Mouse (Mus musculus): ENCODE data around the gene Kif1b. TPM values are rescaled to one million over a fixed set of nuclear protein-coding genes. Genes with fewer than 3 reads are reported as not detected.
"Not testable (repeated sequence)": the region's sequence is repeated elsewhere in the genome, so short reads cannot be mapped to it uniquely, and the experiment has no call there.

Gene Kif1b
- polyA plus RNA-seq, 1 experiment from 2014 or later: 173 TPM

GRCm38 (mm10) chr4:149233938-149234337 is 73.6 kb downstream of the Kif1b start:
- no peak overlapping the region for H3K4me2 ChIP-seq (replicated peaks; ENCODE audit: low read depth, low read length)
- H3K4me1 ChIP-seq (replicated peaks; ENCODE audit: control insufficient read depth, insufficient read depth, low read length): no peaks in the 10 kb centered on the region
- DNase-seq (ENCODE audit: low spot score) (no peak), ATAC-seq (ENCODE audit: low FRiP score) (no peak)
- no peak overlapping the region for H3K27ac ChIP-seq (ENCODE audit: low read depth, low read length)
- H3K9me3 ChIP-seq (ENCODE audit: control insufficient read depth, low read length): no peaks in the 10 kb centered on the region
- H3K4me3 ChIP-seq (ENCODE audit: low read depth, low read length): no peak overlapping the region
- no peak overlapping the region for H3K9ac ChIP-seq (ENCODE audit: low read depth, low read length)
- 57% methylated on average over 9 of the region's 9 CpGs for WGBS
- no peaks in the 10 kb centered on the region for H3K27me3 ChIP-seq (ENCODE audit: control insufficient read depth, insufficient read depth, low read length)
- H3K36me3 ChIP-seq (ENCODE audit: control insufficient read depth, insufficient read depth, low read length): peaks cover 2% of the 10 kb centered on the region; the same call in 1 of the 2 replicates

- not testable (repeated sequence) for H3K9me3 ChIP-seq (ENCODE audit: control insufficient read depth, low read length); H3K4me2 ChIP-seq (replicated peaks; ENCODE audit: low read depth, low read length); H3K27me3 ChIP-seq (ENCODE audit: control insufficient read depth, insufficient read depth, low read length); H3K4me1 ChIP-seq (replicated peaks; ENCODE audit: control insufficient read depth, insufficient read depth, low read length); DNase-seq (ENCODE audit: low spot score); H3K9ac ChIP-seq (ENCODE audit: low read depth, low read length); H3K4me3 ChIP-seq (ENCODE audit: low read depth, low read length); H3K36me3 ChIP-seq (ENCODE audit: control insufficient read depth, insufficient read depth, low read length); H3K27ac ChIP-seq (ENCODE audit: low read depth, low read length); ATAC-seq (ENCODE audit: low FRiP score)
- WGBS: 86% methylated on average over 3 of the region's 3 CpGs
Observed at GRCm38 (mm10) chr4:149228682-149229081, 78.8 kb downstream of the Kif1b start.

- 95% methylated on average over 3 of the region's 3 CpGs for WGBS
- H3K9ac ChIP-seq (ENCODE audit: low read depth, low read length): no peak overlapping the region
- no peak overlapping the region for H3K27ac ChIP-seq (ENCODE audit: low read depth, low read length)
- H3K4me1 ChIP-seq (replicated peaks; ENCODE audit: control insufficient read depth, insufficient read depth, low read length): no peaks in the 10 kb centered on the region
- no peak overlapping the region for H3K4me3 ChIP-seq (ENCODE audit: low read depth, low read length)
- H3K27me3 ChIP-seq (ENCODE audit: control insufficient read depth, insufficient read depth, low read length): no peaks in the 10 kb centered on the region
- ATAC-seq (ENCODE audit: low FRiP score) (no peak), DNase-seq (ENCODE audit: low spot score) (no peak)
- peaks cover 8% of the 10 kb centered on the region for H3K36me3 ChIP-seq (ENCODE audit: control insufficient read depth, insufficient read depth, low read length)
- no peak overlapping the region for H3K4me2 ChIP-seq (replicated peaks; ENCODE audit: low read depth, low read length)
- no peaks in the 10 kb centered on the region for H3K9me3 ChIP-seq (ENCODE audit: control insufficient read depth, low read length)
Observed at GRCm38 (mm10) chr4:149228256-149228655, 79.2 kb downstream of the Kif1b start.

- Histone ChIP-seq H3K36me3 (ENCODE audit: control insufficient read depth, insufficient read depth, low read length) (peaks cover 24% of the 10 kb centered on the region), H3K9me3 (ENCODE audit: control insufficient read depth, low read length) (no peaks in the 10 kb centered on the region)
- no peak for ATAC-seq (ENCODE audit: low FRiP score)
Observed at GRCm38 (mm10) chr4:149226311-149226710, 81.2 kb downstream of the Kif1b start.

GRCm38 (mm10) chr4:149223453-149223852 is 84.0 kb downstream of the Kif1b start:
- no peak overlapping the region for H3K4me2 ChIP-seq (replicated peaks; ENCODE audit: low read depth, low read length)
- H3K4me1 ChIP-seq (replicated peaks; ENCODE audit: control insufficient read depth, insufficient read depth, low read length): peaks cover 6% of the 10 kb centered on the region; the same call in 1 of the 2 replicates
- DNase-seq (ENCODE audit: low spot score) (no peak), ATAC-seq (ENCODE audit: low FRiP score) (no peak)
- no peaks in the 10 kb centered on the region for H3K27me3 ChIP-seq (ENCODE audit: control insufficient read depth, insufficient read depth, low read length)
- no peak overlapping the region for H3K9ac ChIP-seq (ENCODE audit: low read depth, low read length)
- H3K9me3 ChIP-seq (ENCODE audit: control insufficient read depth, low read length): no peaks in the 10 kb centered on the region
- H3K27ac ChIP-seq (ENCODE audit: low read depth, low read length): no peak overlapping the region
- 97% methylated on average over 3 of the region's 3 CpGs for WGBS
- H3K4me3 ChIP-seq (ENCODE audit: low read depth, low read length): no peak overlapping the region
- peaks cover 28% of the 10 kb centered on the region for H3K36me3 ChIP-seq (ENCODE audit: control insufficient read depth, insufficient read depth, low read length)

More at GRCm38 (mm10) chr4:149226311-149226710, 81.2 kb downstream of the Kif1b start:
- no peak for DNase-seq (ENCODE audit: low spot score)
- H3K9ac ChIP-seq (ENCODE audit: low read depth, low read length): no peak overlapping the region
- H3K27me3 ChIP-seq (ENCODE audit: control insufficient read depth, insufficient read depth, low read length): no peaks in the 10 kb centered on the region
- H3K4me1 ChIP-seq (replicated peaks; ENCODE audit: control insufficient read depth, insufficient read depth, low read length): no peaks in the 10 kb centered on the region
- 78% methylated on average over 3 of the region's 3 CpGs for WGBS
- no peak overlapping the region for H3K4me3 ChIP-seq (ENCODE audit: low read depth, low read length)
- no peak overlapping the region for H3K27ac ChIP-seq (ENCODE audit: low read depth, low read length)
- H3K4me2 ChIP-seq (replicated peaks; ENCODE audit: low read depth, low read length): no peak overlapping the region

- H3K4me2 ChIP-seq (replicated peaks; ENCODE audit: low read depth, low read length): no peak overlapping the region
- peak overlapping the region; percentile 2; the same call in 1 of the 2 replicates for H3K27ac ChIP-seq (ENCODE audit: low read depth, low read length)
- no peak overlapping the region for H3K4me3 ChIP-seq (ENCODE audit: low read depth, low read length)
- WGBS: 51% methylated on average over 17 of the region's 17 CpGs
- DNase-seq (ENCODE audit: low spot score) (peak; percentile 26), ATAC-seq (ENCODE audit: low FRiP score) (no peak)
- H3K9ac ChIP-seq (ENCODE audit: low read depth, low read length): no peak overlapping the region
- peaks cover 6% of the 10 kb centered on the region; the same call in 1 of the 2 replicates for H3K4me1 ChIP-seq (replicated peaks; ENCODE audit: control insufficient read depth, insufficient read depth, low read length)
- H3K36me3 ChIP-seq (ENCODE audit: control insufficient read depth, insufficient read depth, low read length): peaks cover 28% of the 10 kb centered on the region
- no peaks in the 10 kb centered on the region for H3K27me3 ChIP-seq (ENCODE audit: control insufficient read depth, insufficient read depth, low read length)
- H3K9me3 ChIP-seq (ENCODE audit: control insufficient read depth, low read length): no peaks in the 10 kb centered on the region
Observed at GRCm38 (mm10) chr4:149220481-149220880, 87.0 kb downstream of the Kif1b start.

- Histone ChIP-seq H3K4me2 (replicated peaks; ENCODE audit: low read depth, low read length) (no peak overlapping the region), H3K4me3 (ENCODE audit: low read depth, low read length) (no peak overlapping the region), H3K36me3 (ENCODE audit: control insufficient read depth, insufficient read depth, low read length) (peaks cover 28% of the 10 kb centered on the region), H3K4me1 (replicated peaks; ENCODE audit: control insufficient read depth, insufficient read depth, low read length) (peaks cover 6% of the 10 kb centered on the region; the same call in 1 of the 2 replicates), H3K9ac (ENCODE audit: low read depth, low read length) (no peak overlapping the region), H3K9me3 (ENCODE audit: control insufficient read depth, low read length) (no peaks in the 10 kb centered on the region), H3K27me3 (ENCODE audit: control insufficient read depth, insufficient read depth, low read length) (no peaks in the 10 kb centered on the region), H3K27ac (ENCODE audit: low read depth, low read length) (peak overlapping the region; percentile 2; the same call in 1 of the 2 replicates)
- WGBS: 24% methylated on average over 5 of the region's 5 CpGs
- DNase-seq (ENCODE audit: low spot score): peak; percentile 47
- ATAC-seq (ENCODE audit: low FRiP score): peak; percentile 65
Observed at GRCm38 (mm10) chr4:149220042-149220473, 87.4 kb downstream of the Kif1b start.

GRCm38 (mm10) chr4:149219401-149220041 is 88.0 kb downstream of the Kif1b start:
- no peak overlapping the region for H3K9ac ChIP-seq (ENCODE audit: low read depth, low read length)

GRCm38 (mm10) chr4:149218476-149218875 is 89.0 kb downstream of the Kif1b start:
- H3K9ac ChIP-seq (ENCODE audit: low read depth, low read length): no peak overlapping the region
- WGBS: 93% methylated on average over 5 of the region's 5 CpGs
- H3K4me2 ChIP-seq (replicated peaks; ENCODE audit: low read depth, low read length): no peak overlapping the region
- DNase-seq (ENCODE audit: low spot score) (no peak), ATAC-seq (ENCODE audit: low FRiP score) (no peak)
- H3K27me3 ChIP-seq (ENCODE audit: control insufficient read depth, insufficient read depth, low read length): no peaks in the 10 kb centered on the region
- no peak overlapping the region for H3K4me3 ChIP-seq (ENCODE audit: low read depth, low read length)
- H3K9me3 ChIP-seq (ENCODE audit: control insufficient read depth, low read length): no peaks in the 10 kb centered on the region
- H3K4me1 ChIP-seq (replicated peaks; ENCODE audit: control insufficient read depth, insufficient read depth, low read length): peaks cover 6% of the 10 kb centered on the region; the same call in 1 of the 2 replicates
- H3K36me3 ChIP-seq (ENCODE audit: control insufficient read depth, insufficient read depth, low read length): peaks cover 25% of the 10 kb centered on the region
- no peak overlapping the region for H3K27ac ChIP-seq (ENCODE audit: low read depth, low read length)

More at GRCm38 (mm10) chr4:149219401-149220041, 88.0 kb downstream of the Kif1b start:
- ATAC-seq (ENCODE audit: low FRiP score) (no peak; the same call in 1 of the 2 replicates), DNase-seq (ENCODE audit: low spot score) (no peak)
- H3K4me2 ChIP-seq (replicated peaks; ENCODE audit: low read depth, low read length): no peak overlapping the region
- 67% methylated on average over 12 of the region's 12 CpGs for WGBS
- H3K4me1 ChIP-seq (replicated peaks; ENCODE audit: control insufficient read depth, insufficient read depth, low read length): peaks cover 6% of the 10 kb centered on the region; the same call in 1 of the 2 replicates
- H3K27me3 ChIP-seq (ENCODE audit: control insufficient read depth, insufficient read depth, low read length): no peaks in the 10 kb centered on the region
- no peaks in the 10 kb centered on the region for H3K9me3 ChIP-seq (ENCODE audit: control insufficient read depth, low read length)
- no peak overlapping the region for H3K4me3 ChIP-seq (ENCODE audit: low read depth, low read length)
- peaks cover 28% of the 10 kb centered on the region for H3K36me3 ChIP-seq (ENCODE audit: control insufficient read depth, insufficient read depth, low read length)
- peak overlapping the region; percentile 2; the same call in 1 of the 2 replicates for H3K27ac ChIP-seq (ENCODE audit: low read depth, low read length)
